Mouse (Mus musculus) kidney, embryonic 14.5 days (tissue): Measurements from ENCODE around the gene Ippk. TPM values are rescaled to one million over a fixed set of nuclear protein-coding genes. Genes with fewer than 3 reads are reported as not detected.

Experiments used
- ATAC-seq: fragments of 200-750 bp; cut with Nextera tagmentation; 2 replicates; pipeline ENCODE4 v1.8.0; 2017; ENCODE audit warnings: moderate number of reproducible peaks, mild to moderate bottlenecking, moderate TSS enrichment, moderate library complexity; ENCODE audit not compliant: low FRiP score, low TSS enrichment
- H3K27ac ChIP-seq: fragments of 300-500 bp; sonication (generic); 2 replicates; pipeline ENCODE4 v1.5.1; 2014; ENCODE audit warnings: low read depth, mild to moderate bottlenecking, low read length, moderate library complexity, mixed read lengths
- H3K27me3 ChIP-seq: fragments of 300-500 bp; sonication (generic); 2 replicates; pipeline ENCODE4 v1.6.1; 2014; ENCODE audit warnings: mild to moderate bottlenecking, low read length; ENCODE audit not compliant: control insufficient read depth, insufficient read depth
- H3K36me3 ChIP-seq: fragments of 300-500 bp; sonication (generic); 2 replicates; pipeline ENCODE4 v1.6.1; 2014; ENCODE audit warnings: low read length, mixed read lengths; ENCODE audit not compliant: control insufficient read depth, insufficient read depth
- H3K4me1 ChIP-seq: fragments of 300-500 bp; sonication (generic); 2 replicates; pipeline ENCODE4 v1.6.1; 2014; ENCODE audit warnings: low read length, mixed read lengths; ENCODE audit not compliant: control insufficient read depth, insufficient read depth
- H3K4me2 ChIP-seq: fragments of 300-500 bp; sonication (generic); replicated peaks from 2 replicates; pipeline ENCODE4 v1.6.1; 2014; ENCODE audit warnings: low read depth, mild to moderate bottlenecking, low read length
- H3K4me3 ChIP-seq: fragments of 300-500 bp; sonication (generic); 2 replicates; pipeline ENCODE4 v1.5.1; 2014; ENCODE audit warnings: mild to moderate bottlenecking, low read length
- H3K9ac ChIP-seq: fragments of 300-500 bp; sonication (generic); 2 replicates; pipeline ENCODE4 v1.6.1; 2014; ENCODE audit warnings: low read depth, mild to moderate bottlenecking, low read length, moderate library complexity
- H3K9me3 ChIP-seq: fragments of 300-500 bp; sonication (generic); 2 replicates; pipeline ENCODE4 v1.6.1; 2016; ENCODE audit warnings: low read length; ENCODE audit not compliant: control insufficient read depth
- WGBS: fragments of 180-500 bp; shearing (Covaris S2); extraction: QIAGEN DNeasy Blood & Tissue Kit; methylation state at CpG from one replicate; pipeline ENCODE4 v1.1.7; 2014; 5-methylcytosine and 5-hydroxymethylcytosine counted together
- polyA plus RNA-seq: library from polyadenylated mRNA; unstranded; fragments of >200 nt; fragmentation: Nextera tagmentation; extraction: Ambion mirVana; gene quantifications from 2 replicates; pipeline ENCODE4 v1.2.1, GENCODE M21; 2014

Ippk gene
- polyA plus RNA-seq, 1 experiment from 2014 or later: 16.8 TPM

- Histone ChIP-seq H3K27ac (no peak overlapping the region), H3K9me3 (no peaks in the 10 kb centered on the region), H3K4me2 (no peak overlapping the region), H3K36me3 (no peaks in the 10 kb centered on the region), H3K4me3 (no peak overlapping the region), H3K9ac (no peak overlapping the region), H3K27me3 (no peaks in the 10 kb centered on the region), H3K4me1 (no peaks in the 10 kb centered on the region)
- WGBS: 92% methylated on average over 5 of the region's 5 CpGs
- no peak for ATAC-seq
These were observed 64.3 kb downstream of the Ippk start for GRCm38 (mm10) chr13:49485388-49485787.

GRCm38 (mm10) chr13:49492376-49493368 lies 71.6 kb downstream of the Ippk start, which contains the start of gene Tes3-ps:
Gene Tes3-ps, plus strand, starts transcription at chr13:49493318.
- no peaks in the 10 kb centered on the region for H3K9me3 ChIP-seq
- no peak for ATAC-seq
- WGBS: 65% methylated on average over 6 of the region's 6 CpGs
- no peak within 1 kb of the TSS for H3K9ac ChIP-seq
- no peaks in the 10 kb centered on the region for H3K4me1 ChIP-seq
- no peak within 1 kb of the TSS for H3K27ac ChIP-seq
- H3K4me2 ChIP-seq: no peak within 1 kb of the TSS
- no peaks in the 10 kb centered on the region for H3K36me3 ChIP-seq
- no peak within 1 kb of the TSS for H3K4me3 ChIP-seq
- no peaks in the 10 kb centered on the region for H3K27me3 ChIP-seq

GRCm38 (mm10) chr13:49504510-49504909 lies 83.5 kb downstream of the Ippk start, which contains the start of gene Ecm2:
Gene Ecm2, plus strand, starts transcription at chr13:49504810.
- no peak for ATAC-seq
- Histone ChIP-seq H3K27ac (no peak within 1 kb of the TSS), H3K9ac (no peak within 1 kb of the TSS), H3K4me1 (no peaks in the 10 kb centered on the region), H3K4me3 (no peak within 1 kb of the TSS), H3K36me3 (no peaks in the 10 kb centered on the region), H3K4me2 (no peak within 1 kb of the TSS), H3K9me3 (no peaks in the 10 kb centered on the region), H3K27me3 (no peaks in the 10 kb centered on the region)
- 75% methylated on average over 4 of the region's 4 CpGs for WGBS

GRCm38 (mm10) chr13:49505776-49506175 lies 84.7 kb downstream of the Ippk start:
- Histone ChIP-seq H3K9ac (no peak overlapping the region), H3K4me1 (no peaks in the 10 kb centered on the region), H3K4me2 (no peak overlapping the region), H3K27me3 (no peaks in the 10 kb centered on the region), H3K36me3 (no peaks in the 10 kb centered on the region), H3K4me3 (no peak overlapping the region), H3K27ac (no peak overlapping the region), H3K9me3 (no peaks in the 10 kb centered on the region)
- ATAC-seq: no peak
- WGBS: 82% methylated on average over 4 of the region's 4 CpGs

- no peaks in the 10 kb centered on the region for H3K4me1 ChIP-seq
- no peak for ATAC-seq
- H3K36me3 ChIP-seq: no peaks in the 10 kb centered on the region
- no peaks in the 10 kb centered on the region for H3K27me3 ChIP-seq
- H3K4me3 ChIP-seq: no peak overlapping the region
- H3K27ac ChIP-seq: no peak overlapping the region
- no peak overlapping the region for H3K9ac ChIP-seq
- no peaks in the 10 kb centered on the region for H3K9me3 ChIP-seq
- 81% methylated on average over 3 of the region's 3 CpGs for WGBS
- no peak overlapping the region for H3K4me2 ChIP-seq
These were observed 86.1 kb downstream of the Ippk start for GRCm38 (mm10) chr13:49507176-49507575.

Other genes starting within 250 kb of the Ippk start
- gene Ninj1, start 233.8 kb upstream of the Ippk start, polyA plus RNA-seq: 43.8 and 54.2 TPM in 2 replicates
- 33.3 and 39.9 TPM in 2 replicates for gene Card19, start 205.2 kb upstream of the Ippk start, polyA plus RNA-seq
- 8.5 and 12.6 TPM in 2 replicates for gene Susd3, start 172.5 kb upstream of the Ippk start, polyA plus RNA-seq
- 0.20 and 0.46 TPM in 2 replicates for gene Fgd3, start 100.9 kb upstream of the Ippk start, polyA plus RNA-seq
- 17.1 and 26.1 TPM in 2 replicates for gene Bicd2, start 79.7 kb upstream of the Ippk start, polyA plus RNA-seq
- 1.1 and 1.6 TPM in 2 replicates for gene Tes3-ps, start 72.1 kb downstream of the Ippk start, polyA plus RNA-seq
- gene Ecm2, start 83.6 kb downstream of the Ippk start, polyA plus RNA-seq: 0.61 and 0.93 TPM in 2 replicates
- 3.7 and 5.3 TPM in 2 replicates for gene Aspn, start 123.2 kb downstream of the Ippk start, polyA plus RNA-seq
- gene Omd, start 161.2 kb downstream of the Ippk start, polyA plus RNA-seq: 0.89 and 0.93 TPM in 2 replicates
- gene Ogn, start 186.8 kb downstream of the Ippk start, polyA plus RNA-seq: 26.3 and 31.6 TPM in 2 replicates
- 34.1 and 45.5 TPM in 2 replicates for gene Cenpp, start 231.5 kb downstream of the Ippk start, polyA plus RNA-seq
- 18.6 and 22.0 TPM in 2 replicates for gene Nol8, start 231.8 kb downstream of the Ippk start, polyA plus RNA-seq